Mouse (Mus musculus) testis, postnatal 10 days (tissue): Measurements from ENCODE around the gene Gli3.

Experiments used
- DNase-seq: peaks from one replicate; pipeline ENCODE4 v3.0.0; 2021; ENCODE audit warnings: low spot score

Gene Gli3

DNA sequence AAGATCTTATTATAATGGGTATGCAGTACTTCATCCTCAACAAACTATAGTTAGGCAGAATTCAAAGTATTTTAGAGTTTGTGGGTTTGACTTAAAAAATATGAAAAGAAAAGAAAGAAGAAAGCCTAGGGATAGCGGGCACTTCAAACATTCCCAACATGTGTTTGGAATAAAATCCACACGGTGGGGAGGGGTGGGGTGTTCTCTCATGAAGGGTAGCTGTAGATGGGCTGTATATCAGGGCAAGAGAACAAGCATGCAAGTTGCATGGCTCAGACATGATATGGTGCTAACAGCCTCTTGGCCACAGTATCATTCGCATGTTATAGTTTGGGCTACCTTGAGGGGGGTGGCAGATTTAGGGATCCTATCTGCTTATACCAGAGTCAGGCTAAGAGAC is 89.0 kb downstream of the Gli3 start:
- no peak for DNase-seq

DNA sequence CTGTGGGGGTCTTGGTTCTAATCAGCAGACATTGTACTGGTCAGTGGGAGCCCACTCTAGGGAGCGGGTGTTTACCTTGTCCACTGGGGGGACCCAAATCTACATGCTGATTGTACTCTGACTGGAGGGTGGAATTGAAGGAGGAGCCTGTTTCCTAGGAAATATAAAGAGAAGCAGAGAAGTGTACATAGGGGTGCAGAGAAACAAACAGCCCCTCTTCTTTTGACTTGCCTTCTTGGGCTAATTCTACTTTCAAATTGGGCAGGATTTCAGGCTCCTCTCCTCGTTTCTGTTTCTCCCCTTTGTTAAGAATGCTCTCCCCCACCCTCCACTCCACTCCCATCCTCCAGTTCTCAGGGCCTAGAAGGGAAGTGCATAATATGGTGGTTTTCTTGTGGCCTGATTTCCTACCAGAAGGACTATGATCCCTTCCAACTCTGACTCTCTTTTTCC is 93.6 kb downstream of the Gli3 start:
- no peak for DNase-seq

GRCm38 (mm10) chr13:15561441-15561840 is 98.4 kb downstream of the Gli3 start:
- no peak for DNase-seq

DNA sequence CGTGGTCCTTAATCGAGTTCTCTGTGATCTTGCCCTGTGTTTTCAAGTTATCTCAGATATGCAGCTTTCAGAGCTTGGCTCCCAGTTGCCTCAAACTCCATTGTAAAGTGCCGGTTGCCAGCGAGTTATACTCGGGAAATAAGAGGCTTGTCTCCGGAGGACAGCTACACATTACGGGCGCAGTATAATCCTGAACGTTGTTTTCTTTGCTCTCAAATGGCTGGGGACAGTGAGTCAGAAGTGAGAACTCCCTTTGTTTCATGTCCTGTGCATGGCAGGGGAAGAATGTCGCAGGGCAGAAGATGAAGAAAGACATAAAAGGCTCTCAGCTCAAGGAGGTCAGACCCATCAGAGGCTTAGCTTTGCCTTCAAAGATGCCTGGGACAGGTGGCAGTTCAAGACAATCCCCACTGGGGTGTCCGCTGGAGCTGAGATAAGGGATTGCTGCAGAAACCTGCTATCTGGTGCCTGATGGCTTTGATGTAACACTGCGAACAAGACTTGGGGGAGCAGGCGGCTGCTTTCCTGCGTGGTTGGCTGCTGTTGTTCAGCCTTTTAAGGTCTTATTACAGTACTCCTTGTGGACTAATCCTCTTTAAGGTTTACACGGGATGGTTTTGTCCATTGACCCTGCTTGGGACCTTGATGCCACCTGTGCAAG is 108.0 kb downstream of the Gli3 start:
- DNase-seq, result no peak

DNA sequence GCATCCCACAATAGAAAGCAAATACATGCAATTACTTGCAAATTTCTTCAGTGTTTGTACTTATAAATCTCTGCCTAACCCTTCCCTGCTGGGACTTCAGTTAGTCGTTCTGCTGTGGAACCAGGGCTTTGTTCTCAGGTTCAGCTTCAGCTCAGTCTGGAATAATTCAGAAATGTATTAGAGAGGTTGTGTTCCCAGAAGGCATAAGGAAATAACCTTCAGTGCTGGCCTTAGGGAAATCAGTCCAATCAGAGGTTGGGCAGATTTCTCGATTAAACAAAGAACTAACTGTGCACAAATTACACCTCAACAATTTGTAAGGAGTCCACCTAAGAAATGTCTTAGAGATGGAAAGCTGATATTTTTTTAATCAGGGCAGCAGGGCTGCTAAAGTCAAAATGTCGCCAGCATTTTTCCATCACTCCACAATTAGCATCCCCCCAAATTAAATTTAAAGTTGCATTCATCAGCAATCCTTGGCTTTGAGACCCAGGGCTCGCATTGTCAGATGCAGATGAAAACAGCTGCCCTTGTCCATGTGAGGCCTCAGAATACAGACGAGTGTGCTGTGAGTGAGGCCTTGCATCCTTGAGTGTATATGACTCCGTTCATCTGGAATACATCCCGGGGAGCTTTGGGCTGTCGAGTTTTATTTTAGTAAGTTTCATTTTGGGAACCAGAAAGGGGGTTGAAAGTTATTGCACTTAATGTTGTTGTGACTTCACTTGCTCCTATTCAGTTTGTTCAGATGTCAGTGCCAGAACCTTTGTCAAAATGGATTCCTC is 114.3 kb downstream of the Gli3 start:
- no peak for DNase-seq

GRCm38 (mm10) chr13:15580458-15580857 is 117.4 kb downstream of the Gli3 start:
- DNase-seq, result no peak

DNA sequence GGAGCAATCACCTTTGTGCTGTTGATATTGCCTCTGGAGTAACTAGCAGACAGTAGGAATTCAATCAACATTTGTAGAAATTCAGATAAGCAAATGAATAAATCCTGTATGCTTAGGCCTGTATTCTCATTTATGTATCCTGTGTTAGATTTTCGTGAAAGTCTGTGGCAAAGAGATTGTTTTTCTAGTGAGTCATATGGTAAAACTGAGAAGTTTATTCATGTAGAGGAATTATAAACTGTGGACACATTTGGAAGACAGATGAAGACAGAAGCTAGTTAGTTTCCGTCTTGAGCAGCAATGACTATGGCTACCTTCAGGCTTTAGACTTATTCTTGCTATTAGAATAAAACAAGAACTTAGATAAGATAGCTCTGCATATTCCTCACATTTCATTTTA is 122.9 kb downstream of the Gli3 start:
- DNase-seq, result no peak

DNA sequence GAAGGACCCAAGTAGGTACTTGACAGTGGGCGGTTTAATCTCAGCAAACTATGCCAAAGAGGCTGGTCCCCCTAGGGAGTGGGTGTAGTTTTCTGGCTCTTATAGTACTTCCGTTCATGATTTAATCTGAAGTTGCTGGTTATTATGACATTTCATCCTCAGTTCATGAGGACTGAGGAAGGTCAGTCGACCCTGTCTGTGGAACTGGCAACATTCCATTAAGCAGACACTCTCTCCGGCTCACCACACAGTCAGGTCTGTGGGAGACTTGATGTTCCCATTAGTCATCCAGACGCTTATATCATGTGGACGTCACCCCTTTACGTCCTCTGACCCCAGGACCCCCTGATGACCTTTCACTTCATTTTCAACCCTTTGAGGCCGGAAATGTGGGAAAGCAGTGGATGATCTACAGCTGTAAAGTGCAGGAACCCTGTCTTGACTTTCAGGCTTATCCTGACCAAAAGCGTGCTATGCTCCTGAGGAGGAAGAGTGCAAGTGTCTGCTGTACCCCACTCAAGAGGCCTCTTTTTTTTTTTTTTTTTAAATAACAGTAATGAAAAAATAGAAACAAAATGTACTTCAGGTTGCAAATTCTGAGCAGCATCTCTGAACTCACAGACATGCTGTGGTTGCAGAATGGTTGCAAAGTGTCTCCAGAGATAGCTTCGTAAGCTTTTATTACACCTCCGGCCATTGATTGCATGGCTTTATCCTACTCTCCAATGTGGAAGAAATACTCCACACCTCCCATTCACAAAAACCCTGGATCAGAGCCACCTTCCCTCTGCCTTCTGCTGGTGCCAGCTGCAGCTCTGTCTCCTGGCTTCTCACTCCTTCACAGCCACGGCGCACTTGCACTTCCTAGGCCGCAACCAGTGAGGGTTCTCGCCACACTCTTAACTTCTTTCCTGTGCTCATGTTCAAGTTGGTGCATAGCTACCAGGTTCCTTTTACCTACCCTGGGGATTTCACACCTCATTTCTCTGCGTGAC is 125.5 kb downstream of the Gli3 start:
- no peak for DNase-seq

DNA sequence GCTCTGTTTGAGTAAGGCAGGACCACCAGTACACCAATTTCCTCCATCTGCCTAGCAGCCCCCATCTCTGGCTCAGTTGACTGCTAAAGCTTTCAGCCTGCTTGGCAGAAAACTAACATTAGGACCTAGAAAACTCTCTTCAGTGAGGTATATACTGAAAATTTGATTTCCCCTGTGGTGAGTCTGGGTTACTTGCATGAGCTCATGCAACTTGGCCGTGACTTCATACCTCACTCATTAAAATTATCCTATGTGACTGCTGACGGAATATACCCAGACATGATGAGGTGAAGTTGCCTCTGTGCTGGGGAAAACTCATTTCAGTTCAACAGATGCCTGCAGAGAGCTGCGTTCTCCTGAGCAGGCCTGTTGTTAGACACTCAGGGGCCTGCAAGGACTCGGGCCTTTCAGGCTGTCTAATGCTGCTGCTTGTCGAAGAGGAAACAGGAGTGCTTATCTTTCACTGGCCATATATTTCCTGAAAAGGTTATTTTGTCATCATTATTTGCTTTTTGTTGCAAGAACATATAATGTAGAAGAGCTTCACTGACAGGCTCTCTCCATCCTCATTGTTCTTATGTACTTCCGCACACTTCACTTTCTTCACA is 127.4 kb downstream of the Gli3 start:
- DNase-seq, result no peak

DNA sequence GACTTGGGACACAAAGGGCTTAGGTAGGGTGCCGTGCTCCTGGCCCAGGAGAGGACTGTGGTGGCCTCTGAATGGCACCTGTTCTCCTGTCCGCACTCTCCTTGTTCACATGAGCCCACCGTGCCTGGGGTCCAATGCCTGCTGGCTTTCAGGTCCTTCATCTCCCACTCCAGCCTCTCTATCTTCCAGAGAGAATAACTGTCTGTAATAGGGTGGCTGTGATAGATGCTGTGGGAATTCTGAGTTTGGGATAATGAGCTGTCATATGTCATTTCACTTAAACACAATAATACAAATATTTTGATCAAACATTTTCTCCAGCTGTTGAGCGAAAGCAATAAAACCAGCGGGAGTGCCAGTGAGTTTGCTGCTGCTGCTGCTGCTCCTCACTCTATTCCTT is 133.6 kb downstream of the Gli3 start:
- no peak for DNase-seq

GRCm38 (mm10) chr13:15599741-15600140 is 136.7 kb downstream of the Gli3 start:
- no peak for DNase-seq

GRCm38 (mm10) chr13:15602161-15602560 is 139.1 kb downstream of the Gli3 start:
- DNase-seq, result no peak

GRCm38 (mm10) chr13:15602677-15603221 is 139.7 kb downstream of the Gli3 start:
- DNase-seq, result no peak

DNA sequence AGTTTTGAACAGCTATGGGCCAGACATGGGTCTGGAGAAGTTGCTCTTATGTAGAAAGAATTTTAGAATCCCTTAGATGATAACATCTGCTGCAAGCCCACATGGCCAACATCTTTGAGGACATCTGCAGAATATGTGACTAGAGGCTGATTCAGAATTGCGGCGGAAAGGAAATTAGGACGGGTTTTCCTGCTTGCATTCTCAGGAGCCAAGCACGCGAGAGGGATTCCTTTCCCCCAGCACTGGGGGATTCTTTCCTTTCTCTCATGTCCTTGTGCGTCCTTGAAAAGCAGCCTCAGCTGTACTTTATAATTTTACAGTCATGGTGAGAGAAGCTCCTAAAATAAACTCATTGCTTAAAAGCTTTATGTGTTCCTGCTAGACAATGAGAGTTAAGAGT is 141.0 kb downstream of the Gli3 start:
- no peak for DNase-seq

DNA sequence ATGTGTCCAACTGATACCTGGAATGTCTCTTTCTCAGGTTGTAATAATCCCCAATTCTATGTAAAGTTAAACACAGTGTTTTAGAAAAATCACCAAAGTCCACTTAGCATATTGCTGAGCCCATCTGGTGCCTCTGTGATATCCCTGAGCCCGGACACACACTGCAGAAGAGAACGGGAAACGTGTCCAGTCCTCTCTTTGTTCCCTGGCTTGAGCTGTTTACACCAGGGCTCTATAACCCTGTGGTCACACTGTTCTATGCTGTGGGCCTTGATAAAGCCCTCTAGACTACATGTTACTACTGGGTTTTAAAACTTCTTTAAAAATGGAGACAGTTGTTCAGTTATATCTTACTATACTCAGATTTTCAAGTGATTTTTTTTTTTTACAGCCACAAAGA is 154.4 kb downstream of the Gli3 start:
- no peak for DNase-seq

GRCm38 (mm10) chr13:15618051-15618692 is 155.1 kb downstream of the Gli3 start:
- DNase-seq, result no peak

GRCm38 (mm10) chr13:15621009-15621408 is 158.0 kb downstream of the Gli3 start:
- no peak for DNase-seq

- DNase-seq, result no peak
Observed at GRCm38 (mm10) chr13:15624490-15625353, 161.7 kb downstream of the Gli3 start.

GRCm38 (mm10) chr13:15641548-15641947 is 178.5 kb downstream of the Gli3 start:
- DNase-seq, result no peak

GRCm38 (mm10) chr13:15660502-15660901 is 197.5 kb downstream of the Gli3 start:
- DNase-seq, result no peak
